In the genomic region with DNA sequence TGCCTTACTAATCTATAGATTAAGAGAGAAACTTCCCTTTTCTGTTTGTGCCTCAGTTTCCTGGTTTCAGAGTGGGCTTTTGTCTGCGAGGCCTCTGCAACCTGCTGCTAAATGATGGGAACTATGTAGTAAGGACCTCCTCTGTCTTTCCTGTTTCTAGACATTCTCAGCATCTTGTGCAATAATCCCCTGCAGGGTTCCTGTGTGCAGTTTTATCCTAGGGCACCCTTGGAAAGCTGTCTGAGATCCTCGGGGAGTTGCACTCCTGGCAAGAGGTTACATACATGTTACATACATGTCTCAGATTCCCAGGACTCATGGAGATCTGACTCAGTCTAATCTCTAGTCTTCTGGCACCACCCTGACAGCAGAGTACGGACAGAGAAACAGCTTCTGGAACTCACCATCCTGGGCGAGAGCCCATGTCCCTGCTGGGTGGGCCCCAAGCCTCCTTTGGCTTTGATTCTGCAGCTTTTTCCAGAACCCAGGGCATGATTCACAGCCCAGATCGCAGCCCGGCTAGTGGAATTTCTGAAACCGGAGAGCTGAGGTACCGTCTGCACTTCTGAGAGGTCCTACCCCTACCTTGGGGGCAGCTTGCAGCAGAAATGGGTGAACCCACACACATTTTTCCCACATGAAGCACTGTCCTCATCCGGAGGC, we compare ENCODE assay signal across 17 mouse cellular contexts. TPM values are rescaled to one million over a fixed set of nuclear protein-coding genes. Genes with fewer than 3 reads are reported as not detected.
DNase-seq lines count a peak whose midpoint lies in the region; ATAC-seq and TF ChIP-seq lines count a peak whose summit lies in the region.
"Had no signal": no experiment of that assay in that cellular context is flagged by ENCODE, and none has a peak within 500 bp of the region (broad histone marks: within the 10 kb centered on the region; RNA-seq: fewer than 3 reads in every experiment).

No protein-coding gene starts in this region.

- H3K79me2 ChIP-seq in myocyte (ENCODE audit: control insufficient read depth, insufficient read depth) = no peaks in the 10 kb centered on the region

- no peak overlapping the region for H3K9ac ChIP-seq in limb, embryonic 15.5 days
- H3K9ac ChIP-seq in intestine, postnatal 0 days (ENCODE audit: low read depth, low read length) = no peak overlapping the region
- H3K9ac ChIP-seq: embryonic facial prominence, embryonic 12.5 days; forebrain, postnatal 0 days; kidney, embryonic 15.5 days; limb, embryonic 13.5 days had no signal

- H3K9me3 ChIP-seq in limb, embryonic 15.5 days = no peaks in the 10 kb centered on the region
- no peaks in the 10 kb centered on the region for H3K9me3 ChIP-seq in limb, embryonic 10.5 days (replicated peaks)
- no peaks in the 10 kb centered on the region for H3K9me3 ChIP-seq in intestine, postnatal 0 days (ENCODE audit: control insufficient read depth)
- H3K9me3 ChIP-seq: embryonic facial prominence, embryonic 12.5 days; kidney, embryonic 15.5 days; limb, embryonic 13.5 days; megakaryocyte, embryonic 14.5 days had no signal

- no peak overlapping the region for H3ac ChIP-seq in myocyte (ENCODE audit: control insufficient read depth, insufficient read length)

- TF ChIP-seq POLR2A in myocyte (IDR thresholded peaks at IDR 0.05; ENCODE audit: insufficient read length, low read depth) = no peak

- H3K27me3 ChIP-seq in limb, embryonic 15.5 days = no peaks in the 10 kb centered on the region
- no peaks in the 10 kb centered on the region for H3K27me3 ChIP-seq in limb, embryonic 10.5 days (ENCODE audit: low read depth, poor library complexity, severe bottlenecking)
- H3K27me3 ChIP-seq in myocyte (ENCODE audit: control insufficient read depth, insufficient read depth, insufficient read length) = no peaks in the 10 kb centered on the region
- H3K27me3 ChIP-seq in intestine, postnatal 0 days (replicated peaks; ENCODE audit: control insufficient read depth, insufficient read depth, low read length) = no peaks in the 10 kb centered on the region
- H3K27me3 ChIP-seq: embryonic facial prominence, embryonic 12.5 days; kidney, embryonic 15.5 days; limb, embryonic 13.5 days had no signal

- H3K27ac ChIP-seq in limb, embryonic 15.5 days = peak overlapping the region; percentile 18
- no peak overlapping the region; the same call in 1 of the 2 replicates for H3K27ac ChIP-seq in limb, embryonic 10.5 days
- no peak overlapping the region for H3K27ac ChIP-seq in intestine, postnatal 0 days (ENCODE audit: low read depth, low read length)
- H3K27ac ChIP-seq: embryonic facial prominence, embryonic 12.5 days; hindbrain, postnatal 0 days; kidney, embryonic 15.5 days; layer of hippocampus, adult 2 months; left cerebral cortex, adult 2 months; limb, embryonic 13.5 days had no signal

- DNase-seq in cerebellum, postnatal 10 days = peak; percentile 51 to 68
- DNase-seq in cerebellum, postnatal 4 days (ENCODE audit: low spot score in 2 of 2) = no peak
- no peak for DNase-seq in limb, embryonic 10.5 days (ENCODE audit: low spot score)
- DNase-seq in gastrocnemius, postnatal 36 days = peak; percentile 56 to 61
- DNase-seq in kidney, adult 9 months = no peak
- DNase-seq: adrenal gland, postnatal 10 days; forebrain, postnatal 0 days had no signal

- H3K4me3 ChIP-seq in limb, embryonic 15.5 days = no peak overlapping the region
- H3K4me3 ChIP-seq in limb, embryonic 10.5 days = no peak overlapping the region
- no peak overlapping the region for H3K4me3 ChIP-seq in myocyte
- no peak overlapping the region for H3K4me3 ChIP-seq in intestine, postnatal 0 days (ENCODE audit: low read depth, low read length)
- H3K4me3 ChIP-seq: embryonic facial prominence, embryonic 12.5 days; kidney, embryonic 15.5 days; layer of hippocampus, adult 2 months; left cerebral cortex, adult 2 months; limb, embryonic 13.5 days; megakaryocyte, embryonic 14.5 days had no signal

- no peaks in the 10 kb centered on the region for H3K36me3 ChIP-seq in limb, embryonic 15.5 days
- H3K36me3 ChIP-seq in limb, embryonic 10.5 days = no peaks in the 10 kb centered on the region
- no peaks in the 10 kb centered on the region for H3K36me3 ChIP-seq in myocyte (ENCODE audit: control insufficient read depth, insufficient read depth)
- no peaks in the 10 kb centered on the region for H3K36me3 ChIP-seq in intestine, postnatal 0 days (ENCODE audit: control insufficient read depth, insufficient read depth)
- H3K36me3 ChIP-seq: embryonic facial prominence, embryonic 12.5 days; kidney, embryonic 15.5 days; limb, embryonic 13.5 days had no signal

- WGBS in limb, embryonic 15.5 days = 50% methylated on average over 9 of the region's 9 CpGs
- 88% methylated on average over 9 of the region's 9 CpGs for WGBS in limb, embryonic 10.5 days
- 80% methylated on average over 9 of the region's 9 CpGs for WGBS in intestine, postnatal 0 days

- intact Hi-C loops in gastrocnemius, postnatal 36 days (cut with DNase I) = no loop called here

- no peak for TF ChIP-seq CTCF in intestine, postnatal 0 days (IDR thresholded peaks at IDR 0.05; ENCODE audit: low read depth)

- no peak overlapping the region for H3K4me2 ChIP-seq in limb, embryonic 15.5 days
- H3K4me2 ChIP-seq in myocyte (ENCODE audit: low read depth) = peak overlapping the region; percentile 27
- no peak overlapping the region for H3K4me2 ChIP-seq in intestine, postnatal 0 days (replicated peaks; ENCODE audit: low read depth)
- H3K4me2 ChIP-seq: embryonic facial prominence, embryonic 12.5 days; kidney, embryonic 15.5 days; limb, embryonic 13.5 days had no signal

- ATAC-seq in limb, embryonic 15.5 days (ENCODE audit: insufficient number of reproducible peaks, low FRiP score, low TSS enrichment, low read depth) = no peak
- ATAC-seq in intestine, postnatal 0 days = no peak
- ATAC-seq: forebrain, postnatal 0 days; hindbrain, postnatal 0 days had no signal

- H3K4me1 ChIP-seq in limb, embryonic 15.5 days = peaks cover 70% of the 10 kb centered on the region
- H3K4me1 ChIP-seq in limb, embryonic 10.5 days = peaks cover 35% of the 10 kb centered on the region
- H3K4me1 ChIP-seq in intestine, postnatal 0 days (replicated peaks; ENCODE audit: control insufficient read depth, insufficient read depth, low read length) = peaks cover 3% of the 10 kb centered on the region; the same call in 1 of the 2 replicates

TF ChIP-seq in myocyte, 11 proteins besides CTCF, POLR2A, EP300 and RAD21:
- no peak for TF ChIP-seq TCF12 (IDR thresholded peaks at IDR 0.05; ENCODE audit: insufficient read depth, poor library complexity, severe bottlenecking)
- TF ChIP-seq CEBPB (IDR thresholded peaks at IDR 0.05; ENCODE audit: insufficient read depth, poor library complexity, severe bottlenecking) = peak; percentile 65
- TF ChIP-seq USF1 (IDR thresholded peaks at IDR 0.05; ENCODE audit: low read depth) = no peak

RNA-seq across cellular contexts. Expression of gene Col5a1, which starts 24.5 kb away (rescaled TPM):
- 259 and 273 TPM in 2 replicates for polyA plus RNA-seq in limb, embryonic 15.5 days (2015; fragmentation: Nextera tagmentation; extraction: Ambion mirVana)
- 13.5 and 21.4 TPM in 2 replicates for polyA plus RNA-seq in limb, embryonic 10.5 days (2016; fragmentation: Nextera tagmentation; extraction: Ambion mirVana)
- total RNA-seq in gastrocnemius, postnatal 36 days (2021) = 10 to 100 TPM; 35.4 to 46.1 TPM
- polyA plus RNA-seq in myocyte (2012; fragmentation: generic; extraction: Trizol) = 172 TPM
- polyA plus RNA-seq in intestine, postnatal 0 days (2015; fragmentation: Nextera tagmentation; extraction: Ambion mirVana) = 39.5 and 40.7 TPM in 2 replicates

Comparison
In these comparisons a context has a peak if more than half of its experiments do, and no peak if none do; other contexts are left out.
1. DNase-seq: peak in cerebellum, postnatal 10 days (2 of 2) and gastrocnemius, postnatal 36 days (2 of 2); none in cerebellum, postnatal 4 days (0 of 2), limb, embryonic 10.5 days (single experiment) and kidney, adult 9 months (single experiment).